Mouse (Mus musculus): ENCODE data around the gene Tkt.

The Tkt gene

GRCm38 (mm10) chr14:30586780-30587461 is 38.8 kb downstream of the Tkt start:
- no peak for DNase-seq

- no peak for DNase-seq
Measured at GRCm38 (mm10) chr14:30590041-30590645, 42.0 kb downstream of the Tkt start.

- DNase-seq: no peak
Measured at GRCm38 (mm10) chr14:30590918-30591317, 42.8 kb downstream of the Tkt start.

GRCm38 (mm10) chr14:30591417-30591816 is 43.3 kb downstream of the Tkt start:
- peak; percentile 30 to 32 for DNase-seq

- DNase-seq: no peak
Measured at GRCm38 (mm10) chr14:30593279-30594091, 45.3 kb downstream of the Tkt start.

GRCm38 (mm10) chr14:30594092-30594695 is 46.0 kb downstream of the Tkt start:
- DNase-seq: no peak

GRCm38 (mm10) chr14:30595576-30596313 is 47.6 kb downstream of the Tkt start:
- no peak for DNase-seq

GRCm38 (mm10) chr14:30596407-30596806 is 48.2 kb downstream of the Tkt start:
- no peak for DNase-seq

- no peak for DNase-seq
Measured at GRCm38 (mm10) chr14:30597142-30597541, 49.0 kb downstream of the Tkt start.

GRCm38 (mm10) chr14:30606817-30607216 is 58.7 kb downstream of the Tkt start:
- DNase-seq: no peak

- peak in 1 of 2 experiments; percentile 27 for DNase-seq
Measured at GRCm38 (mm10) chr14:30607696-30608095, 59.5 kb downstream of the Tkt start.

GRCm38 (mm10) chr14:30608176-30608575 is 60.0 kb downstream of the Tkt start:
- no peak for DNase-seq

GRCm38 (mm10) chr14:30609499-30609898 is 61.3 kb downstream of the Tkt start:
- DNase-seq: no peak

GRCm38 (mm10) chr14:30610304-30610703 is 62.1 kb downstream of the Tkt start:
- DNase-seq: no peak

GRCm38 (mm10) chr14:30610940-30611339 is 62.8 kb downstream of the Tkt start:
- no peak for DNase-seq

GRCm38 (mm10) chr14:30612523-30612922 is 64.4 kb downstream of the Tkt start:
- DNase-seq: peak; percentile 35 to 46

- no peak for DNase-seq
Measured at GRCm38 (mm10) chr14:30612962-30613715, 65.0 kb downstream of the Tkt start.

- DNase-seq: no peak
Measured at GRCm38 (mm10) chr14:30616751-30617150, 68.6 kb downstream of the Tkt start.

GRCm38 (mm10) chr14:30618746-30619275 is 70.7 kb downstream of the Tkt start:
- DNase-seq: no peak

GRCm38 (mm10) chr14:30619982-30620578 is 71.9 kb downstream of the Tkt start:
- no peak for DNase-seq

GRCm38 (mm10) chr14:30622130-30622529 is 74.0 kb downstream of the Tkt start:
- DNase-seq: no peak

All from thymus, adult 18-20 months (tissue).